Mouse (Mus musculus) left cerebral cortex, adult 9 months (tissue): ENCODE measurements around the gene Uts2b.
"Not testable (repeated sequence)": the region's sequence is repeated elsewhere in the genome, so short reads cannot be mapped to it uniquely, and the experiment has no call there.

ENCODE experiments used
- DNase-seq, 2 experiments: peaks; one replicate each; pipeline ENCODE4 v3.0.0; 2022; ENCODE audit warnings: low spot score in 2 of 2

The Uts2b gene

GRCm38 (mm10) chr16:27375318-27375717, 5.3 kb upstream of the Uts2b start:
- no peak for DNase-seq

DNA sequence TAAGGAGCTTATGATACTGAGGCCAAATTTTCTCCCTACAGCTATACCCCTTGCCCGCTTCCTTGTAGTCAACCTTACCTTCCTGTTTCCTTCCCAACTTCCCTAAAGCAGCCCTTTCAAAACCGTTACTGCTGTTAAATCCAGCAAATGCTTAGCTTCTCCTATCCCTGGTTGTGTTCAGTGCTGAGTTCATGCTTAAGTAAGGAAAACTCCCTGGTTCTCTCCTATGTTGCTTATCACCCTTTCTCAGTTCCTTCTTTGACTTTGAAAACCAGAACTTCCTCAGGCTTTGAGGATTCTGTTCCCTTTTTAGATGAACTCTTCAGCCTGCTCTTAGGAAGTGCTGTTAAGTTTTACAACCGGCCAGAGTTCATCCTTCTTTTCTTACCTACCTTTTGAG, 4.1 kb upstream of the Uts2b start:
- DNase-seq = no peak

GRCm38 (mm10) chr16:27370700-27371099, 661 bp upstream of the Uts2b start:
- DNase-seq = no peak

GRCm38 (mm10) chr16:27360059-27360458, 10.0 kb downstream of the Uts2b start:
- no peak for DNase-seq

DNA sequence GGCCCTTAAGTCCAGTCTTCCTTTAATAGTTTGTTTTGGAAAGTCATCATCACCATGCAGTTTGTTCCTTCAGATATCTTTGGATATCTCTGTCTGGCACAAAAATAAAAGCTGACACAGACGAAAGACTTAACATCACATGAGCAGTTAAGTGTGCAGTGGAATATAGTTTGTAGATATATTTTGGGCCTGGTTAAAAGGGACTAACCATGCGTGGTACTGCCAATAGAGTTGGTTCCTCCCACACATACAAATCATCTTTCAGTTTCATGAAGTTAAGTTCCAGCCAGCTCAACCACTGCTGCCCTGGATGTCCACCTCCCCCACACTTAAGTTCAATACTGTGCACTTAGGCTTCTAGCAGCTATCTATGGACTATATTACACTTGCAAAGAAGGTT, 15.6 kb downstream of the Uts2b start:
- DNase-seq = no peak

DNA sequence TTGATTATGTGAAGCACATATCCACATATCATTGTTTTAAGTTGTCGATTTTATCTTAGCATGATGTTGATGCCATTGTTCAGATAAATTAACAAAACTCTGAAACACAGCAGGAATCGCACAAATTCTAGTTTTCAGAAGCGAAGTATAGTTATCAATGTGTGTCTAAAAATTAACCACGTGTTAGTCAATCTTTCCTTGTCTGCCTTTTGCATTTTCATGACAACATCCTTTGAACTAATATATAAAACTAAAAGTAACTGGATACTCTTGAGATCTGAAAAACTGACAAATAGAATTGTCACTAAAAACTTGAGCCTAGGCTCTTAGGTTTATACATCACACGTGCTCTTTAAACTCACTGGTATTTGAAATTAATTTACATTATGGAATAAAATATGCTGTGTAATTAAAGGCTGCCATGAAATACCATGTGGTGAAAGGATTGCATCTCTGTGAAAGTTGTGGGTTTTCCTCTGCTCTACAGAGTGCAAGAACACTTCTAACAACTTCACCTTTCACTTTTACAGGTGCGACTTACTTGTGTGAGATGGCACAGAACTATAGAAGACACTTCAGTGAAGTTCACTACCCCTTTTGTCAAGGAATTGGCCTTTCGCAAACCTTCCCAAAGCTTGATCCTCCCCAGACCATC, 20.0 kb downstream of the Uts2b start:
- DNase-seq = no peak

DNA sequence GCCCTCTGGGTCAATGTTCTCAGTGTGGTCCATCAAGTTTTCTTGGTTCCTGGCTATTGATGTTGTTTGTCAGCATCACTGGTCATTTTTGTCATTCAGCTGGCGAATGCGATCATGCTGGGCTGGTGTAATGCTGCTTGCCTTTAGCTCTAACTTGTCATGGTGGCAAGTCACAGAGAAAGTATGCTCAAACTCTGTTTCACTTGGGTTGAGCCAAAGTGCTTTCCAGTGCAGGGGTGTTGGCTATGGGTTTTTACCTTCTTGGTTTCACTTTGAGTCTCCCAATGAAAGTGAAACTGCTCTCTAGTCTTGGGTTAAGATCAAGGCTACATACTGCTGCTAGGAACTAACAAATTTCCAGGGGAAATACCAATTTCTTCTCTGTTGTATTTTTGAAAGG, 20.8 kb downstream of the Uts2b start:
- DNase-seq = no peak

GRCm38 (mm10) chr16:27348359-27348758, 21.7 kb downstream of the Uts2b start:
- DNase-seq = no peak

DNA sequence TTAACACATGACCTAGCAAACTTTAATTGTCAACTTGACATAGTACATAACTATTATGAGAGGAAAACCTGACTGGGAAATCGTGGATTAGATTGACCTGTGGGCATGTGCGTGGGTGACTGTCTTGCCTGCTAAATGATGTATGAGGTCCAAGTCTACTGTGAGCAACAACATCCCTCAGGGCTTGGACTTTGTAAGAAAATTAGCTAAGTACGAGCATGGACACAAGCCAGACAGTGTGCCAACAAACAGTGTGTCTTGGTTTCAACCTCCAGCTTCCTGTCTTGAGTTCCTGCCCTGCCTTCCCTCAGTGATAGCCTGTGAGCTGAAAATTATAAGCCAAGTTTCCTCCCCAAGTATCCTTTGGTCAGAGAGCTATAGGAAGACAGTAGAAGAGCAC, 22.5 kb downstream of the Uts2b start:
- no peak for DNase-seq

- no peak for DNase-seq
These were observed 43.6 kb downstream of the Uts2b start for GRCm38 (mm10) chr16:27326463-27326862.

GRCm38 (mm10) chr16:27322047-27322446, 48.0 kb downstream of the Uts2b start:
- no peak for DNase-seq

DNA sequence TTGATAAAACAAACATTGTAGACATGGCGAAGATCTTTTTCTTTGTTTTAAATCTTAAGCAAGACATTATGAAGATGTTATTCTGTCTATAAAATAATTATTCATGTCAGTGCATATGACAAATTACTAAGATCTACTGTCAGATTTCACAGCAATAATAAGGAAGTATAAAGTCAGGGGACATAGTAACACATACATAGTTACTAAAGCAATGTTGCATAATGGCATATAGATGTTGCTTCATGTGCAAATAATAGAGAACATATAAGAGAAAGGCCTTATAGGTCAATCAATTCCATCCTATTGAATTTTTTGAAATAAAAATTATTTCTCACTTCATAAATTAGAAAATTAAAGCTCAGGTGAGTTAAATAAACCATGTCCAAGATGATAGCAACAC, 50.9 kb downstream of the Uts2b start:
- no peak for DNase-seq

DNA sequence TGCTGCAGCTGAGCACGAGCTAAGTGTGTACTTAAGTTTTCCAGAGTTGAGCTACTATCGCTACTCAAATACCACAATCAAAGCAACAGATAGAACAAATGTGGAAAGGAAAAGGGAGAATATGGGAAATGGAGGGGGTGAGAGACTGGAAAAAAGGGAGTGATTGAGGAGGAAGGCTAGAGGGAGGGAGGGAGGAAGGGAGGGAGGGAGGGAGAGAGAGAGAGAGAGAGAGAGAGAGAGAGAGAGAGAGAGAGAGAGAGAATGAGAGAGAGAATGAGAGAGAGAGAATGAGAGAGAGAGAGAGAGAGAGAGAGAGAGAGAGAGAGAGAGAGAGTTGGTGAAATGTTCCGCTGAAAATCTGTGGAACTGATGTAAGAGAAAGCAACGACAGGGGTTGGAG, 62.9 kb downstream of the Uts2b start, which contains the start of gene Ostn:
Ostn (plus strand) TSS at position 301 of the 400 bp plus-strand sequence.
- not testable (repeated sequence) for DNase-seq
